Mouse (Mus musculus) heart, adult 2 months (tissue): Measurements from ENCODE around the gene Sost. TPM values are rescaled to one million over a fixed set of nuclear protein-coding genes. Genes with fewer than 3 reads are reported as not detected.
"Not testable (repeated sequence)": the region's sequence is repeated elsewhere in the genome, so short reads cannot be mapped to it uniquely, and the experiment has no call there.

Source experiments
- DNase-seq, 2 experiments: peaks; one replicate each; pipeline ENCODE4 v3.0.0; 2021
- H3K27ac ChIP-seq: fragments of 200-600 bp; 2 replicates; pipeline ENCODE4 v1.8.1; 2022
- H3K27me3 ChIP-seq: fragments of 200-500 bp; 2 replicates; pipeline ENCODE4 v1.6.1; 2012; ENCODE audit warnings: mild to moderate bottlenecking, low read length, inconsistent platforms, mixed read lengths; ENCODE audit not compliant: control insufficient read depth, insufficient read depth
- H3K36me3 ChIP-seq: fragments of 200-500 bp; 2 replicates; pipeline ENCODE4 v1.6.1; 2012; ENCODE audit warnings: low read length, inconsistent platforms; ENCODE audit not compliant: control insufficient read depth, insufficient read depth
- H3K4me1 ChIP-seq: fragments of 200-500 bp; 2 replicates; pipeline ENCODE4 v1.6.1; 2011; ENCODE audit warnings: low read length; ENCODE audit not compliant: control insufficient read depth, insufficient read depth
- H3K4me3 ChIP-seq: fragments of 200-600 bp; 2 replicates; pipeline ENCODE4 v1.8.1; 2022
- H3K79me2 ChIP-seq: fragments of 200-500 bp; replicated peaks from 2 replicates; pipeline ENCODE4 v1.6.1; 2012; ENCODE audit warnings: mild to moderate bottlenecking, inconsistent platforms, low read length, moderate library complexity, mixed read lengths; ENCODE audit not compliant: control insufficient read depth, insufficient read depth
- H3K9ac ChIP-seq: fragments of 200-500 bp; 2 replicates; pipeline ENCODE4 v1.6.1; 2012; ENCODE audit warnings: low read depth, mild to moderate bottlenecking, control low read depth, inconsistent platforms, low read length, mixed read lengths
- CTCF ChIP-seq: fragments of 200-600 bp; IDR thresholded peaks from 2 replicates; pipeline ENCODE4 v1.8.1; 2022; ENCODE audit warnings: antibody characterized with exemption, mild to moderate bottlenecking, moderate library complexity
- EP300 ChIP-seq: fragments of 200-500 bp; IDR thresholded peaks from 2 replicates; pipeline ENCODE4 v1.6.1; 2011; ENCODE audit warnings: low read depth, low read length, control low read depth; ENCODE audit not compliant: insufficient read depth
- POLR2A ChIP-seq: fragments of 200-500 bp; IDR thresholded peaks from 2 replicates; pipeline ENCODE4 v1.6.1; 2011; ENCODE audit warnings: mild to moderate bottlenecking, low read depth, low read length, control low read depth; ENCODE audit not compliant: insufficient read depth
- WGBS: fragments of 180-500 bp; shearing (Covaris S2); methylation state at CpG from one replicate; pipeline ENCODE4 v1.1.7; 2018; 5-methylcytosine and 5-hydroxymethylcytosine counted together
- intact Hi-C: fragments of 180-260 bp; cut with DNase I; formaldehyde crosslinking; loops from one replicate; pipeline ENCODE4 v1.15.1; 2025
- polyA plus RNA-seq: library from polyadenylated mRNA; depleted of rRNA; stranded (reverse); fragments of >200 nt; gene quantifications from 2 replicates; pipeline ENCODE4 v1.2.3, GENCODE M21; 2012
- total RNA-seq, 2 experiments: library from RNA; stranded (reverse); gene quantifications; 2 replicates each; pipeline ENCODE4 v1.2.3; 2021

The Sost gene
- total and polyA plus RNA-seq, 3 experiments = 2.1 to 7.0 (median 3.2) TPM

DNA sequence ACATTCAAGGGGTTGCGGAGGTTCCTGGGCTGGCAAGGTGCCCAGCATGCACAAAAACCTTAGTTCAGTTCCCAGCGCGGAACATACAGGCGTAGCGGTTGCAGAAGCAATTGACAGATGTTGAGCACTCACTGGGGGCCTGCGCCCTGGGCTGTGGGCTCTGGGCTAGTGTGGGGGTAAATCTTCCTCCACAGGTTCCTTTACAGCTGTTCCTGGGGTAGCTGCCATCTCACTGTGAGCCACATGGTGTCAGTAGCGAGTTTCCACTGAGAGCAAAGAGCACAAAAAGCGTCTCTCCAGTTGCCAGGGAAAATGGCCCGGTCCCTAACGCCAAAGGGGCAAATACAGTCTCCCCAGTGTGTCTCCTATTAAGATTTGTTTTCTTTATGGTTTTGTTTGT is 19.2 kb upstream of the Sost start:
- Histone ChIP-seq H3K4me3 (no peak overlapping the region), H3K79me2 (no peaks in the 10 kb centered on the region; the same call in 1 of the 2 replicates), H3K36me3 (peaks cover 9% of the 10 kb centered on the region), H3K4me1 (peaks cover 16% of the 10 kb centered on the region), H3K27ac (0 out of 2 replicates have a peak overlapping the region, but pooled peaks have one; percentile 8), H3K27me3 (no peaks in the 10 kb centered on the region), H3K9ac (no peak overlapping the region)
- 3% methylated on average over 10 of the region's 10 CpGs for WGBS
- peak; percentile 87 to 89 for DNase-seq
- intact Hi-C loops = loop anchor here (1.0 to 5.0 kb wide), 2 partner anchors 54 to 151 kb away; no protein-coding TSS in a partner anchor
- peak; percentile 98 for TF ChIP-seq EP300
- TF ChIP-seq CTCF = peak; percentile 88
- no peak for TF ChIP-seq POLR2A

DNA sequence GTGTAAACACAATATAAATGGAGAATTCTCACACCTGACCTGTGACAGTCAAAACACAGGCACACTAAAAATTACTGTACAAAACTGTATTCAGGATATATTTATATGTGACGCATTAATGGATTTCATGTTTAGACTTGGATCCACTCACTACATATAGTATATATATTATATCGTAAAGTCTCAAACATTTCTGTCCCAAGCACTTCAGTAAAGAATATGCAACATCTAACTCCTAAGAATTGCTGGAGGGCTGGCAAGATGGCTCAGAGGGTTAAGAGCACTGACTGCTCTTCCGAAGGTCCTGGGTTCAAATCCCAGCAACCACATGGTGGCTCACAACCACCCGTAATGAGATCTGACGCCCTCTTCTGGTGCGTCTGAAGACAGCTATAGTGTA is 18.6 kb upstream of the Sost start:
- peaks cover 11% of the 10 kb centered on the region for H3K36me3 ChIP-seq
- intact Hi-C loops = loop anchor here (5.0 kb wide), 1 partner anchor 152 kb away; no protein-coding TSS in a partner anchor
- not testable (repeated sequence) for H3K79me2 ChIP-seq, H3K9ac ChIP-seq, H3K4me3 ChIP-seq, DNase-seq, H3K27me3 ChIP-seq
- 50% methylated on average over 6 of the region's 6 CpGs for WGBS
- H3K27ac ChIP-seq = peak overlapping the region; percentile 99
- peaks cover 16% of the 10 kb centered on the region for H3K4me1 ChIP-seq

- peak; percentile 99 for TF ChIP-seq EP300
- TF ChIP-seq CTCF = 0 out of 2 replicates have a peak, but pooled peaks have one; percentile 4
- peak; percentile 74 for TF ChIP-seq POLR2A
- intact Hi-C loops = loop anchor here (5.0 kb wide), 1 partner anchor 153 kb away; no protein-coding TSS in a partner anchor
- no peaks in the 10 kb centered on the region for H3K27me3 ChIP-seq
- peaks cover 17% of the 10 kb centered on the region for H3K4me1 ChIP-seq
- H3K27ac ChIP-seq = peak within 1 kb of the TSS; percentile 99
- peak within 1 kb of the TSS; percentile 68 for H3K4me3 ChIP-seq
- H3K36me3 ChIP-seq = peaks cover 15% of the 10 kb centered on the region
- under 1% methylated on average over 71 of the region's 71 CpGs for WGBS
- peak within 1 kb of the TSS; percentile 95 for H3K9ac ChIP-seq
- no peaks in the 10 kb centered on the region; the same call in 1 of the 2 replicates for H3K79me2 ChIP-seq
- DNase-seq = peak; percentile 94 to 97
These were observed 17.5 kb upstream of the Sost start, which contains the start of gene Cfap97d1 for GRCm38 (mm10) chr11:101984054-101985025. Gene Cfap97d1 (plus strand): TSS chr11:101984279.

DNA sequence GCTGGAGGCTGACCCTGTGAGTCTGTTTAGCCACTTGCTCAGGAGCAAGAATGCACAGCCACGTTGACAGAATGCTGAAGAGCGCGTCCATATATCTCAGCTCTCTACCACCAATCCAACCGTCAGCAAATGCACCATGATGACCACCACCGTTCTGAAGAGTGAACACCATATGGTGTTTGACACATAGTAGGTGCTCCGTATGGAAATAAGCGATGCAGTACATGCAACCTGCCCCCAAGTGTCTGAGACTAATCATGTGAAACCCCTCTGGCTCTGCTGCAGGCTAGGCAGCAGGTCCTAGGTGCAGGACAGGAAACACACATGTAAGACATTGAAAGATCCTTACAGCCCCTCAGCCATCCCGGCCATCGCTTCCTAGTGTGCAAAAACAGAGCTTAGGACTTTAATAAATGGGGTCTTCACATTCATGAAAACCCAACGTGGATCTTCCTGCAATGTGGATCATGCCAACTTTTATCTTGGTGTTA is 16.7 kb upstream of the Sost start:
- peak in 1 of 2 experiments; percentile 52 for DNase-seq
- Histone ChIP-seq H3K4me1 (peaks cover 17% of the 10 kb centered on the region), H3K27ac (peak overlapping the region; percentile 99), H3K4me3 (peak overlapping the region; percentile 68), H3K9ac (peak overlapping the region; percentile 54), H3K27me3 (no peaks in the 10 kb centered on the region), H3K36me3 (peaks cover 15% of the 10 kb centered on the region), H3K79me2 (no peaks in the 10 kb centered on the region; the same call in 1 of the 2 replicates)
- TF ChIP-seq CTCF (no peak), EP300 (no peak), POLR2A (no peak)
- intact Hi-C loops = no loop called here
- WGBS = 20% methylated on average over 10 of the region's 10 CpGs

GRCm38 (mm10) chr11:101982981-101983411 is 16.2 kb upstream of the Sost start:
- peak overlapping the region; percentile 68 for H3K4me3 ChIP-seq

More at GRCm38 (mm10) chr11:101982981-101983411, 16.2 kb upstream of the Sost start:
- Histone ChIP-seq H3K27me3 (no peaks in the 10 kb centered on the region), H3K79me2 (no peaks in the 10 kb centered on the region; the same call in 1 of the 2 replicates), H3K9ac (peak overlapping the region; percentile 54), H3K4me1 (peaks cover 17% of the 10 kb centered on the region), H3K27ac (peak overlapping the region; percentile 99), H3K36me3 (peaks cover 15% of the 10 kb centered on the region)
- 35% methylated on average over 6 of the region's 6 CpGs for WGBS
- peak; percentile 55 to 57 for DNase-seq
- TF ChIP-seq POLR2A = peak; percentile 87
- 0 out of 2 replicates have a peak, but pooled peaks have one; percentile 49 for TF ChIP-seq EP300
- 0 out of 2 replicates have a peak, but pooled peaks have one; percentile 5 for TF ChIP-seq CTCF
- intact Hi-C loops = no loop called here
